Mouse (Mus musculus): ENCODE results near the gene Cyb561d1. TPM values are rescaled to one million over a fixed set of nuclear protein-coding genes. Genes with fewer than 3 reads are reported as not detected.

Cyb561d1 gene
- polyA plus RNA-seq, 1 experiment from 2014 or later = 2.2 TPM

- Histone ChIP-seq H3K36me3 (ENCODE audit: control insufficient read depth, insufficient read depth, low read length) (peaks cover 35% of the 10 kb centered on the region), H3K4me2 (replicated peaks; ENCODE audit: low read depth, low read length) (peak overlapping the region; percentile 61), H3K4me3 (ENCODE audit: low read length) (peak overlapping the region; percentile 53), H3K9me3 (ENCODE audit: control insufficient read depth, low read length) (no peaks in the 10 kb centered on the region), H3K9ac (ENCODE audit: low read depth, low read length) (peak overlapping the region; percentile 58; the same call in 1 of the 2 replicates), H3K27me3 (ENCODE audit: control insufficient read depth, insufficient read depth, low read length) (no peaks in the 10 kb centered on the region), H3K4me1 (ENCODE audit: control insufficient read depth, insufficient read depth, low read length) (peaks cover 13% of the 10 kb centered on the region), H3K27ac (ENCODE audit: low read depth, low read length) (no peak overlapping the region)
- WGBS = 68% methylated on average over 3 of the region's 3 CpGs
- no peak for ATAC-seq (ENCODE audit: low FRiP score, low TSS enrichment)
Measured at GRCm38 (mm10) chr3:108209001-108209400, 8.0 kb upstream of the Cyb561d1 start.

- Histone ChIP-seq H3K4me2 (replicated peaks; ENCODE audit: low read depth, low read length) (no peak overlapping the region), H3K4me3 (ENCODE audit: low read length) (no peak overlapping the region), H3K27ac (ENCODE audit: low read depth, low read length) (0 out of 2 replicates have a peak overlapping the region, but pooled peaks have one; percentile 12), H3K9ac (ENCODE audit: low read depth, low read length) (no peak overlapping the region), H3K27me3 (ENCODE audit: control insufficient read depth, insufficient read depth, low read length) (no peaks in the 10 kb centered on the region), H3K4me1 (ENCODE audit: control insufficient read depth, insufficient read depth, low read length) (peaks cover 13% of the 10 kb centered on the region), H3K36me3 (ENCODE audit: control insufficient read depth, insufficient read depth, low read length) (peaks cover 49% of the 10 kb centered on the region), H3K9me3 (ENCODE audit: control insufficient read depth, low read length) (no peaks in the 10 kb centered on the region)
- ATAC-seq (ENCODE audit: low FRiP score, low TSS enrichment) = no peak
- whole genome bisulfite sequencing = 85% methylated on average over 15 of the region's 15 CpGs
Measured at GRCm38 (mm10) chr3:108206731-108207375, 5.8 kb upstream of the Cyb561d1 start.

- Histone ChIP-seq H3K4me1 (ENCODE audit: control insufficient read depth, insufficient read depth, low read length) (peaks cover 17% of the 10 kb centered on the region), H3K27me3 (ENCODE audit: control insufficient read depth, insufficient read depth, low read length) (no peaks in the 10 kb centered on the region), H3K36me3 (ENCODE audit: control insufficient read depth, insufficient read depth, low read length) (peaks cover 49% of the 10 kb centered on the region), H3K4me2 (replicated peaks; ENCODE audit: low read depth, low read length) (no peak overlapping the region), H3K9me3 (ENCODE audit: control insufficient read depth, low read length) (no peaks in the 10 kb centered on the region), H3K4me3 (ENCODE audit: low read length) (no peak overlapping the region), H3K27ac (ENCODE audit: low read depth, low read length) (no peak overlapping the region), H3K9ac (ENCODE audit: low read depth, low read length) (no peak overlapping the region)
- ATAC-seq (ENCODE audit: low FRiP score, low TSS enrichment) = no peak
- WGBS = 89% methylated on average over 8 of the region's 8 CpGs
Measured at GRCm38 (mm10) chr3:108205601-108206000, 4.6 kb upstream of the Cyb561d1 start.

GRCm38 (mm10) chr3:108204470-108204869 lies 3.5 kb upstream of the Cyb561d1 start:
- no peak overlapping the region for H3K4me2 ChIP-seq (replicated peaks; ENCODE audit: low read depth, low read length)
- H3K27me3 ChIP-seq (ENCODE audit: control insufficient read depth, insufficient read depth, low read length) = no peaks in the 10 kb centered on the region
- no peaks in the 10 kb centered on the region for H3K9me3 ChIP-seq (ENCODE audit: control insufficient read depth, low read length)
- H3K9ac ChIP-seq (ENCODE audit: low read depth, low read length) = no peak overlapping the region
- 85% methylated on average over 11 of the region's 11 CpGs for WGBS
- no peak for ATAC-seq (ENCODE audit: low FRiP score, low TSS enrichment)
- peaks cover 49% of the 10 kb centered on the region for H3K36me3 ChIP-seq (ENCODE audit: control insufficient read depth, insufficient read depth, low read length)
- H3K27ac ChIP-seq (ENCODE audit: low read depth, low read length) = no peak overlapping the region
- H3K4me1 ChIP-seq (ENCODE audit: control insufficient read depth, insufficient read depth, low read length) = peaks cover 16% of the 10 kb centered on the region
- no peak overlapping the region for H3K4me3 ChIP-seq (ENCODE audit: low read length)

- ATAC-seq (ENCODE audit: low FRiP score, low TSS enrichment) = no peak
- Histone ChIP-seq H3K27ac (ENCODE audit: low read depth, low read length) (no peak overlapping the region), H3K4me1 (ENCODE audit: control insufficient read depth, insufficient read depth, low read length) (peaks cover 10% of the 10 kb centered on the region), H3K36me3 (ENCODE audit: control insufficient read depth, insufficient read depth, low read length) (peaks cover 49% of the 10 kb centered on the region), H3K9me3 (ENCODE audit: control insufficient read depth, low read length) (no peaks in the 10 kb centered on the region), H3K4me3 (ENCODE audit: low read length) (no peak overlapping the region), H3K9ac (ENCODE audit: low read depth, low read length) (no peak overlapping the region), H3K4me2 (replicated peaks; ENCODE audit: low read depth, low read length) (no peak overlapping the region), H3K27me3 (ENCODE audit: control insufficient read depth, insufficient read depth, low read length) (no peaks in the 10 kb centered on the region)
- 81% methylated on average over 11 of the region's 11 CpGs for WGBS
Measured at GRCm38 (mm10) chr3:108203621-108204325, 2.8 kb upstream of the Cyb561d1 start.

GRCm38 (mm10) chr3:108203212-108203611 lies 2.2 kb upstream of the Cyb561d1 start:
- ATAC-seq (ENCODE audit: low FRiP score, low TSS enrichment) = no peak
- Histone ChIP-seq H3K27ac (ENCODE audit: low read depth, low read length) (no peak overlapping the region), H3K36me3 (ENCODE audit: control insufficient read depth, insufficient read depth, low read length) (peaks cover 49% of the 10 kb centered on the region), H3K4me2 (replicated peaks; ENCODE audit: low read depth, low read length) (no peak overlapping the region), H3K4me1 (ENCODE audit: control insufficient read depth, insufficient read depth, low read length) (peaks cover 5% of the 10 kb centered on the region; the same call in 1 of the 2 replicates), H3K27me3 (ENCODE audit: control insufficient read depth, insufficient read depth, low read length) (no peaks in the 10 kb centered on the region), H3K9ac (ENCODE audit: low read depth, low read length) (no peak overlapping the region), H3K9me3 (ENCODE audit: control insufficient read depth, low read length) (no peaks in the 10 kb centered on the region), H3K4me3 (ENCODE audit: low read length) (no peak overlapping the region)
- 93% methylated on average over 13 of the region's 13 CpGs for WGBS

- Histone ChIP-seq H3K27me3 (ENCODE audit: control insufficient read depth, insufficient read depth, low read length) (no peaks in the 10 kb centered on the region), H3K4me1 (ENCODE audit: control insufficient read depth, insufficient read depth, low read length) (peaks cover 5% of the 10 kb centered on the region; the same call in 1 of the 2 replicates), H3K9me3 (ENCODE audit: control insufficient read depth, low read length) (no peaks in the 10 kb centered on the region), H3K4me2 (replicated peaks; ENCODE audit: low read depth, low read length) (no peak overlapping the region), H3K36me3 (ENCODE audit: control insufficient read depth, insufficient read depth, low read length) (peaks cover 43% of the 10 kb centered on the region), H3K4me3 (ENCODE audit: low read length) (no peak overlapping the region), H3K27ac (ENCODE audit: low read depth, low read length) (no peak overlapping the region), H3K9ac (ENCODE audit: low read depth, low read length) (no peak overlapping the region; the same call in 1 of the 2 replicates)
- ATAC-seq (ENCODE audit: low FRiP score, low TSS enrichment) = no peak
Measured at GRCm38 (mm10) chr3:108202506-108202905, 1.5 kb upstream of the Cyb561d1 start.

- no peaks in the 10 kb centered on the region for H3K27me3 ChIP-seq (ENCODE audit: control insufficient read depth, insufficient read depth, low read length)
- H3K27ac ChIP-seq (ENCODE audit: low read depth, low read length) = no peak overlapping the region
- no peak overlapping the region for H3K4me3 ChIP-seq (ENCODE audit: low read length)
- 91% methylated on average over 6 of the region's 6 CpGs for WGBS
- H3K36me3 ChIP-seq (ENCODE audit: control insufficient read depth, insufficient read depth, low read length) = peaks cover 13% of the 10 kb centered on the region
- no peak overlapping the region for H3K9ac ChIP-seq (ENCODE audit: low read depth, low read length)
- H3K9me3 ChIP-seq (ENCODE audit: control insufficient read depth, low read length) = no peaks in the 10 kb centered on the region
- peaks cover 31% of the 10 kb centered on the region for H3K4me1 ChIP-seq (ENCODE audit: control insufficient read depth, insufficient read depth, low read length)
- ATAC-seq (ENCODE audit: low FRiP score, low TSS enrichment) = no peak
- H3K4me2 ChIP-seq (replicated peaks; ENCODE audit: low read depth, low read length) = no peak overlapping the region
Measured at GRCm38 (mm10) chr3:108199231-108199630, 1.8 kb downstream of the Cyb561d1 start.

- no peak overlapping the region for H3K4me3 ChIP-seq (ENCODE audit: low read length)
- ATAC-seq (ENCODE audit: low FRiP score, low TSS enrichment) = peak; percentile 74
- 2% methylated on average over 14 of the region's 14 CpGs for WGBS
- H3K4me1 ChIP-seq (ENCODE audit: control insufficient read depth, insufficient read depth, low read length) = peaks cover 31% of the 10 kb centered on the region
- no peaks in the 10 kb centered on the region for H3K9me3 ChIP-seq (ENCODE audit: control insufficient read depth, low read length)
- no peaks in the 10 kb centered on the region for H3K36me3 ChIP-seq (ENCODE audit: control insufficient read depth, insufficient read depth, low read length)
- H3K4me2 ChIP-seq (replicated peaks; ENCODE audit: low read depth, low read length) = peak overlapping the region; percentile 31
- H3K9ac ChIP-seq (ENCODE audit: low read depth, low read length) = no peak overlapping the region
- no peaks in the 10 kb centered on the region for H3K27me3 ChIP-seq (ENCODE audit: control insufficient read depth, insufficient read depth, low read length)
- H3K27ac ChIP-seq (ENCODE audit: low read depth, low read length) = peak overlapping the region; percentile 30; the same call in 1 of the 2 replicates
Measured at GRCm38 (mm10) chr3:108197066-108197497, 3.9 kb downstream of the Cyb561d1 start.
